Comparison of ENCODE assay signal across 25 mouse cellular contexts in genomic region chr11:53821230-53821944, GRCm38 (mm10). TPM values are rescaled to one million over a fixed set of nuclear protein-coding genes. Genes with fewer than 3 reads are reported as not detected.
DNase-seq lines count a peak whose midpoint lies in the region; ATAC-seq and TF ChIP-seq lines count a peak whose summit lies in the region.
"Had no signal": no experiment of that assay in that cellular context is flagged by ENCODE, and none has a peak within 500 bp of the region (broad histone marks: within the 10 kb centered on the region; RNA-seq: fewer than 3 reads in every experiment).

No protein-coding gene starts in this region.

- TF ChIP-seq POLR2A in CH12.LX (IDR thresholded peaks at IDR 0.05; ENCODE audit: low read depth, low read length) (no peak), myocyte (IDR thresholded peaks at IDR 0.05; ENCODE audit: insufficient read length, low read depth) (no peak)

- no peak overlapping the region for H3K27ac ChIP-seq in heart, embryonic 15.5 days
- H3K27ac ChIP-seq in heart, embryonic 11.5 days (ENCODE audit: low read depth, low read length) = no peak overlapping the region
- peak overlapping the region; percentile 100 for H3K27ac ChIP-seq in CH12.LX (ENCODE audit: insufficient read depth, low read depth)
- H3K27ac ChIP-seq: embryonic facial prominence, embryonic 12.5 days; forebrain, embryonic 13.5 days; heart, embryonic 13.5 days; hindbrain, embryonic 15.5 days; layer of hippocampus, adult 2 months; limb, embryonic 12.5 days had no signal

- H3K4me2 ChIP-seq in heart, embryonic 15.5 days = no peak overlapping the region
- no peak overlapping the region for H3K4me2 ChIP-seq in heart, embryonic 11.5 days
- H3K4me2 ChIP-seq in CH12.LX (ENCODE audit: insufficient read depth, low read depth, poor library complexity, severe bottlenecking) = peak overlapping the region; percentile 84
- peak overlapping the region; percentile 28 for H3K4me2 ChIP-seq in myocyte (ENCODE audit: low read depth)
- H3K4me2 ChIP-seq: embryonic facial prominence, embryonic 12.5 days; forebrain, embryonic 13.5 days; heart, embryonic 13.5 days; hindbrain, embryonic 15.5 days; limb, embryonic 12.5 days; liver, embryonic 11.5 days; midbrain, embryonic 11.5 days had no signal

- no peak overlapping the region for H3K4me3 ChIP-seq in heart, embryonic 15.5 days
- no peak overlapping the region for H3K4me3 ChIP-seq in heart, embryonic 11.5 days (ENCODE audit: low read depth, low read length)
- H3K4me3 ChIP-seq in CH12.LX (replicated peaks in 1 of 3; ENCODE audit: low read depth in 2 of 3, low read length in 2 of 3, poor library complexity in 1 of 3) (peak overlapping the region in 2 of 3 experiments; percentile 2 to 65), myocyte (no peak overlapping the region)
- H3K4me3 ChIP-seq: embryonic facial prominence, embryonic 12.5 days; forebrain, embryonic 13.5 days; heart, embryonic 13.5 days; hindbrain, embryonic 15.5 days; layer of hippocampus, adult 2 months; limb, embryonic 12.5 days had no signal

- H3K4me1 ChIP-seq in heart, embryonic 15.5 days (replicated peaks) = 0 out of 2 replicates have a peak, but pooled peaks cover 3% of the 10 kb centered on the region
- H3K4me1 ChIP-seq in heart, embryonic 11.5 days (ENCODE audit: control insufficient read depth, insufficient read depth, low read length) = no peaks in the 10 kb centered on the region
- H3K4me1 ChIP-seq in CH12.LX (ENCODE audit: control insufficient read depth in 1 of 2, insufficient read depth in 2 of 2) = peaks cover 52 to 87% of the 10 kb centered on the region in 2 experiments
- H3K4me1 ChIP-seq: embryonic facial prominence, embryonic 12.5 days; forebrain, embryonic 13.5 days; hindbrain, embryonic 15.5 days had no signal

- ATAC-seq in heart, embryonic 15.5 days (replicated peaks; ENCODE audit: insufficient number of reproducible peaks, insufficient read depth, low FRiP score, low read depth) = peak; percentile 40
- ATAC-seq in heart, embryonic 11.5 days (replicated peaks; ENCODE audit: insufficient number of reproducible peaks, low FRiP score, low TSS enrichment) = no peak
- ATAC-seq: CD4-positive, CD25-positive, alpha-beta regulatory T cell, adult 4 months; forebrain, embryonic 13.5 days; intestine, embryonic 16.5 days; liver, postnatal 0 days; lung, postnatal 0 days had no signal

- WGBS in heart, embryonic 15.5 days = 84% methylated on average over 11 of the region's 11 CpGs
- 84% methylated on average over 11 of the region's 11 CpGs for WGBS in heart, embryonic 11.5 days (ENCODE audit: insufficient replicate concordance)

- H3ac ChIP-seq in myocyte (ENCODE audit: control insufficient read depth, insufficient read length) = no peak overlapping the region

- no peaks in the 10 kb centered on the region for H3K27me3 ChIP-seq in heart, embryonic 15.5 days
- H3K27me3 ChIP-seq in heart, embryonic 11.5 days (ENCODE audit: control insufficient read depth, insufficient read depth, low read length) = no peaks in the 10 kb centered on the region
- H3K27me3 ChIP-seq in CH12.LX (replicated peaks) = no peaks in the 10 kb centered on the region
- no peaks in the 10 kb centered on the region for H3K27me3 ChIP-seq in myocyte (ENCODE audit: control insufficient read depth, insufficient read depth, insufficient read length)
- H3K27me3 ChIP-seq: embryonic facial prominence, embryonic 12.5 days; forebrain, embryonic 13.5 days; heart, embryonic 13.5 days; hindbrain, embryonic 15.5 days; limb, embryonic 12.5 days had no signal

- no peak for TF ChIP-seq RAD21 in CH12.LX (IDR thresholded peaks at IDR 0.05; ENCODE audit: low read depth, low read length)

- no peaks in the 10 kb centered on the region for H3K9me3 ChIP-seq in heart, embryonic 15.5 days (replicated peaks)
- H3K9me3 ChIP-seq in heart, embryonic 11.5 days (replicated peaks; ENCODE audit: control insufficient read depth, low read length) = no peaks in the 10 kb centered on the region
- H3K9me3 ChIP-seq in CH12.LX (replicated peaks; ENCODE audit: low read length) = no peaks in the 10 kb centered on the region
- H3K9me3 ChIP-seq: embryonic facial prominence, embryonic 12.5 days; forebrain, embryonic 13.5 days; heart, embryonic 13.5 days; hindbrain, embryonic 15.5 days; limb, embryonic 12.5 days had no signal

- H3K79me2 ChIP-seq in CH12.LX (replicated peaks; ENCODE audit: control insufficient read depth, extremely low read depth, insufficient read depth, poor library complexity, severe bottlenecking) (no peaks in the 10 kb centered on the region), myocyte (ENCODE audit: control insufficient read depth, insufficient read depth) (no peaks in the 10 kb centered on the region)

- H3K36me3 ChIP-seq in heart, embryonic 15.5 days = no peaks in the 10 kb centered on the region
- H3K36me3 ChIP-seq in heart, embryonic 11.5 days (ENCODE audit: control insufficient read depth, insufficient read depth, low read length) = no peaks in the 10 kb centered on the region
- H3K36me3 ChIP-seq in CH12.LX (replicated peaks in 1 of 2; ENCODE audit: control insufficient read depth in 1 of 2, insufficient read depth in 1 of 2, low read length in 1 of 2) (no peaks in the 10 kb centered on the region), myocyte (ENCODE audit: control insufficient read depth, insufficient read depth) (no peaks in the 10 kb centered on the region)
- H3K36me3 ChIP-seq: embryonic facial prominence, embryonic 12.5 days; heart, embryonic 13.5 days; hindbrain, embryonic 15.5 days; limb, embryonic 12.5 days had no signal

- DNase-seq in 3T3-L1 (ENCODE audit: low read depth, low spot score) (peak; percentile 72), CH12.LX (ENCODE audit: extremely low read depth) (peak; percentile 31)
- DNase-seq in frontal cortex, postnatal 14 days (ENCODE audit: low spot score in 2 of 2) = no peak
- no peak for DNase-seq in natural killer cell, adult 2 months (ENCODE audit: low spot score in 2 of 2)
- DNase-seq: adrenal gland, postnatal 10 days; cerebellum, adult 18-20 months; liver, postnatal 0 days; thymus, adult 2 months had no signal

- no peak overlapping the region for H3K9ac ChIP-seq in heart, embryonic 15.5 days
- no peak overlapping the region for H3K9ac ChIP-seq in heart, embryonic 11.5 days (ENCODE audit: low read depth, low read length)
- H3K9ac ChIP-seq in CH12.LX (ENCODE audit: insufficient read depth, low read depth) = peak overlapping the region; percentile 54
- H3K9ac ChIP-seq: embryonic facial prominence, embryonic 12.5 days; forebrain, embryonic 13.5 days; heart, embryonic 13.5 days; hindbrain, embryonic 15.5 days; limb, embryonic 12.5 days; liver, postnatal 0 days had no signal

- TF ChIP-seq CTCF in CH12.LX (conservative IDR thresholded peaks at IDR 0.05 in 1 of 2, IDR thresholded peaks at IDR 0.05 in 1 of 2; ENCODE audit: low read depth in 2 of 2, low read length in 2 of 2) = no peak

- dilution Hi-C loops in CH12.LX (cut with MboI; ENCODE audit: extremely low pct_ligation_motif_present, extremely low pct_unique_long_range_greater_than_20kb, low sequenced_read_pairs) = no loop called here

- in situ Hi-C loops in CH12.LX (cut with MboI; ENCODE audit: low pct_ligation_motif_present, low pct_unique_long_range_greater_than_20kb, low sequenced_read_pairs) = no loop called here

- TF ChIP-seq EP300 in CH12.LX (IDR thresholded peaks at IDR 0.05; ENCODE audit: low read length) = no peak

TF ChIP-seq in CH12.LX, 34 proteins besides CTCF, POLR2A, EP300 and RAD21 (continues in another document):
- TF ChIP-seq MAX (IDR thresholded peaks at IDR 0.05; ENCODE audit: low read length) (peak; percentile 96), MYC (IDR thresholded peaks at IDR 0.05; ENCODE audit: low read depth, low read length) (peak; percentile 89), MAZ (IDR thresholded peaks at IDR 0.05; ENCODE audit: low read depth, low read length) (no peak; the same call in 1 of the 2 replicates), PAX5 (IDR thresholded peaks at IDR 0.05; ENCODE audit: low read length) (no peak), GABPA (IDR thresholded peaks at IDR 0.05; ENCODE audit: insufficient replicate concordance, low read depth, low read length) (no peak), CHD1 (IDR thresholded peaks at IDR 0.05; ENCODE audit: low read depth, low read length) (no peak; the same call in 1 of the 2 replicates), HCFC1 (IDR thresholded peaks at IDR 0.05; ENCODE audit: low read depth, low read length) (no peak)

TF ChIP-seq in myocyte, 11 proteins besides CTCF, POLR2A, EP300 and RAD21 (continues in another document):
- TF ChIP-seq USF1 (IDR thresholded peaks at IDR 0.05; ENCODE audit: low read depth) (peak; percentile 67), SRF (IDR thresholded peaks at IDR 0.05; ENCODE audit: control insufficient read depth, insufficient read length, low read depth) (no peak), MYOG (IDR thresholded peaks at IDR 0.05; ENCODE audit: control insufficient read depth in 1 of 3, insufficient read depth in 1 of 3, insufficient read length in 2 of 3, low read depth in 2 of 3) (peak in 1 of 3 experiments; percentile 74), POLR2AphosphoS2 (IDR thresholded peaks at IDR 0.05; ENCODE audit: insufficient read length, low read depth) (no peak), MAX (IDR thresholded peaks at IDR 0.05; ENCODE audit: low read depth) (no peak), MYOD1 (IDR thresholded peaks at IDR 0.05; ENCODE audit: control insufficient read depth in 1 of 3, insufficient read length in 2 of 3, low read depth in 2 of 3) (peak in 1 of 3 experiments; percentile 70)

RNA-seq across cellular contexts. Expression of gene Gm12216, which starts 37.7 kb away (rescaled TPM):
- 0.74 and 2.5 TPM in 2 replicates for polyA plus RNA-seq in heart, embryonic 15.5 days (2015; fragmentation: Nextera tagmentation; extraction: Ambion mirVana)
- 0.63 TPM in 1 of 2 replicates, not detected in the other for polyA plus RNA-seq in heart, embryonic 11.5 days (2014; fragmentation: Nextera tagmentation; extraction: Ambion mirVana)
- total RNA-seq in CH12.LX (2012; rRNA removed) (0.88 and 2.7 TPM in 2 replicates), CH12.LX (2014; rRNA removed) (0.73 and 0.77 TPM in 2 replicates)
- polyA plus RNA-seq in CH12.LX (2012; ENCODE audit: insufficient read length, low read depth) (0.56 and 1.1 TPM in 2 replicates), myocyte (2012; fragmentation: generic; extraction: Trizol) (1.6 TPM)
- total RNA-seq: midbrain, postnatal 0 days had no signal

RNA-seq across cellular contexts. Expression of gene Gm17334, which starts 48.4 kb away (rescaled TPM):
- polyA plus RNA-seq in heart, embryonic 15.5 days (2015; fragmentation: Nextera tagmentation; extraction: Ambion mirVana) = 0.15 TPM in 1 of 2 replicates, not detected in the other
- polyA plus RNA-seq in heart, embryonic 11.5 days (2014; fragmentation: Nextera tagmentation; extraction: Ambion mirVana) = 0.24 TPM in 1 of 2 replicates, not detected in the other
- total RNA-seq in CH12.LX (2012; rRNA removed) = 0.71 and 0.72 TPM in 2 replicates
- total RNA-seq in CH12.LX (2014; rRNA removed) = not detected in 2 replicates
- 0.47 and 0.57 TPM in 2 replicates for polyA plus RNA-seq in CH12.LX (2012; ENCODE audit: insufficient read length, low read depth)
- 0.19 TPM for polyA plus RNA-seq in myocyte (2012; fragmentation: generic; extraction: Trizol)
- total RNA-seq: midbrain, postnatal 0 days; neutrophil, adult 5-6 weeks had no signal
- polyA plus RNA-seq: embryonic facial prominence, embryonic 12.5 days; forebrain, embryonic 13.5 days; hindbrain, embryonic 15.5 days; liver, embryonic 11.5 days; midbrain, embryonic 11.5 days; midbrain, postnatal 0 days; stomach, embryonic 16.5 days had no signal

RNA-seq across cellular contexts. Expression of gene Irf1, which starts 51.6 kb away (rescaled TPM):
- polyA plus RNA-seq in heart, embryonic 15.5 days (2015; fragmentation: Nextera tagmentation; extraction: Ambion mirVana) = 10.2 and 24.9 TPM in 2 replicates
- polyA plus RNA-seq in heart, embryonic 11.5 days (2014; fragmentation: Nextera tagmentation; extraction: Ambion mirVana) = 8.5 and 8.8 TPM in 2 replicates
- total RNA-seq in CH12.LX (2012; rRNA removed) (46.4 and 64.9 TPM in 2 replicates), CH12.LX (2014; rRNA removed) (19.8 and 23.6 TPM in 2 replicates)
- polyA plus RNA-seq in CH12.LX (2012; ENCODE audit: insufficient read length, low read depth) (17.8 and 18.2 TPM in 2 replicates), myocyte (2012; fragmentation: generic; extraction: Trizol) (25.0 TPM)

Comparison
In these comparisons a context has a peak if more than half of its experiments do, and no peak if none do; other contexts are left out.
1. H3K4me2 ChIP-seq: peak in CH12.LX (single experiment) and myocyte (single experiment); none in heart, embryonic 15.5 days (single experiment) and heart, embryonic 11.5 days (single experiment).
2. H3K4me3 ChIP-seq: peak in CH12.LX (2 of 3); none in heart, embryonic 15.5 days (single experiment), heart, embryonic 11.5 days (single experiment) and myocyte (single experiment).
3. DNase-seq: peak in 3T3-L1 (single experiment) and CH12.LX (single experiment); none in frontal cortex, postnatal 14 days (0 of 2) and natural killer cell, adult 2 months (0 of 2).